Mouse (Mus musculus) testis, adult 2 months (tissue): ENCODE data around the gene Tmem37. TPM values are rescaled to one million over a fixed set of nuclear protein-coding genes. Genes with fewer than 3 reads are reported as not detected.
A peak's percentile ranks its signal among the peaks of the same experiment; 100 is the strongest.

ENCODE experiments used
- H3K27ac ChIP-seq: fragments of 200-500 bp; 2 replicates; pipeline ENCODE4 v1.5.1; 2012; ENCODE audit warnings: low read depth, low read length; ENCODE audit not compliant: control insufficient read depth, insufficient read depth
- H3K27me3 ChIP-seq: fragments of 200-500 bp; 2 replicates; pipeline ENCODE4 v1.6.1; 2012; ENCODE audit warnings: mild to moderate bottlenecking, low read length, moderate library complexity; ENCODE audit not compliant: control insufficient read depth, insufficient read depth
- H3K36me3 ChIP-seq: fragments of 200-500 bp; 2 replicates; pipeline ENCODE4 v1.6.1; 2012; ENCODE audit warnings: mild to moderate bottlenecking, low read length; ENCODE audit not compliant: control insufficient read depth, insufficient read depth
- H3K4me1 ChIP-seq: fragments of 200-500 bp; 2 replicates; pipeline ENCODE4 v1.6.1; 2012; ENCODE audit warnings: low read length; ENCODE audit not compliant: control insufficient read depth, insufficient read depth
- H3K4me3 ChIP-seq: fragments of 200-500 bp; 2 replicates; pipeline ENCODE4 v1.5.1; 2012; ENCODE audit warnings: low read depth, mild to moderate bottlenecking, low read length, moderate library complexity, mixed read lengths; ENCODE audit not compliant: control insufficient read depth
- CTCF ChIP-seq: fragments of 200-500 bp; IDR thresholded peaks from 2 replicates; pipeline ENCODE4 v1.5.1; 2012; ENCODE audit warnings: low read depth, mild to moderate bottlenecking, inconsistent platforms, low read length, moderate library complexity; ENCODE audit not compliant: control insufficient read depth, insufficient read depth, insufficient replicate concordance
- POLR2A ChIP-seq: fragments of 200-500 bp; IDR thresholded peaks from 2 replicates; pipeline ENCODE4 v1.6.1; 2012; ENCODE audit warnings: low read depth, mild to moderate bottlenecking, inconsistent platforms, low read length, moderate library complexity; ENCODE audit not compliant: control insufficient read depth
- polyA plus RNA-seq: library from polyadenylated mRNA; depleted of rRNA; stranded (reverse); fragments of >200 nt; gene quantifications from 2 replicates; pipeline ENCODE4 v1.2.3, GENCODE M21; 2012

Gene Tmem37
- polyA plus RNA-seq, 1 experiment = 21.3 TPM

GRCm38 (mm10) chr1:120118854-120119253, 45.0 kb upstream of the Tmem37 start:
- H3K27me3 ChIP-seq = no peaks in the 10 kb centered on the region
- H3K36me3 ChIP-seq = peaks cover 5% of the 10 kb centered on the region
- H3K27ac ChIP-seq = no peak overlapping the region
- TF ChIP-seq POLR2A = no peak
- no peak for TF ChIP-seq CTCF
- H3K4me1 ChIP-seq = peaks cover 12% of the 10 kb centered on the region
- no peak overlapping the region for H3K4me3 ChIP-seq

- Histone ChIP-seq H3K4me3 (no peak overlapping the region), H3K27me3 (no peaks in the 10 kb centered on the region), H3K4me1 (peaks cover 8% of the 10 kb centered on the region), H3K36me3 (peaks cover 5% of the 10 kb centered on the region), H3K27ac (no peak overlapping the region)
- TF ChIP-seq POLR2A (no peak), CTCF (no peak)
These were observed 42.2 kb upstream of the Tmem37 start for GRCm38 (mm10) chr1:120116106-120116505.

- H3K27me3 ChIP-seq = no peaks in the 10 kb centered on the region
- H3K27ac ChIP-seq = 0 out of 2 replicates have a peak overlapping the region, but pooled peaks have one; percentile 10
- TF ChIP-seq CTCF (no peak), POLR2A (no peak)
- peaks cover 5% of the 10 kb centered on the region for H3K36me3 ChIP-seq
- peaks cover 8% of the 10 kb centered on the region for H3K4me1 ChIP-seq
- no peak overlapping the region for H3K4me3 ChIP-seq
These were observed 41.8 kb upstream of the Tmem37 start for GRCm38 (mm10) chr1:120115671-120116081.

GRCm38 (mm10) chr1:120112251-120113187, 38.6 kb upstream of the Tmem37 start:
- no peaks in the 10 kb centered on the region for H3K27me3 ChIP-seq
- no peak overlapping the region for H3K4me3 ChIP-seq
- H3K4me1 ChIP-seq = no peaks in the 10 kb centered on the region
- no peak overlapping the region for H3K27ac ChIP-seq
- TF ChIP-seq POLR2A (no peak), CTCF (no peak)
- H3K36me3 ChIP-seq = peaks cover 5% of the 10 kb centered on the region

GRCm38 (mm10) chr1:120111766-120112165, 37.9 kb upstream of the Tmem37 start:
- Histone ChIP-seq H3K36me3 (peaks cover 5% of the 10 kb centered on the region), H3K4me3 (no peak overlapping the region), H3K4me1 (no peaks in the 10 kb centered on the region), H3K27me3 (no peaks in the 10 kb centered on the region), H3K27ac (no peak overlapping the region)
- TF ChIP-seq POLR2A (no peak), CTCF (no peak)

- Histone ChIP-seq H3K4me3 (no peak overlapping the region), H3K27ac (no peak overlapping the region), H3K4me1 (no peaks in the 10 kb centered on the region), H3K27me3 (no peaks in the 10 kb centered on the region), H3K36me3 (no peaks in the 10 kb centered on the region)
- TF ChIP-seq POLR2A (no peak), CTCF (no peak)
These were observed 36.0 kb upstream of the Tmem37 start for GRCm38 (mm10) chr1:120109741-120110432.

- no peak for TF ChIP-seq CTCF
- no peak for TF ChIP-seq POLR2A
These were observed 31.7 kb upstream of the Tmem37 start for GRCm38 (mm10) chr1:120105556-120105959.

More at GRCm38 (mm10) chr1:120105556-120105959, 31.7 kb upstream of the Tmem37 start:
- H3K4me1 ChIP-seq = no peaks in the 10 kb centered on the region
- no peaks in the 10 kb centered on the region for H3K36me3 ChIP-seq
- H3K27ac ChIP-seq = no peak overlapping the region
- H3K27me3 ChIP-seq = no peaks in the 10 kb centered on the region
- no peak overlapping the region for H3K4me3 ChIP-seq
